Mouse (Mus musculus) gastrocnemius, postnatal 36 days (tissue): ENCODE data around the gene Gcnt2. TPM values are rescaled to one million over a fixed set of nuclear protein-coding genes. Genes with fewer than 3 reads are reported as not detected.
A peak's percentile ranks its signal among the peaks of the same experiment; 100 is the strongest.

Experiments used
- DNase-seq, 2 experiments: peaks; one replicate each; pipeline ENCODE4 v3.0.0; 2022
- intact Hi-C: fragments of 180-260 bp; cut with DNase I; formaldehyde crosslinking; loops from one replicate; pipeline ENCODE4 v1.15.1; 2025
- total RNA-seq, 2 experiments: library from RNA; stranded (reverse); gene quantifications; 2 replicates each; pipeline ENCODE4 v1.2.3; 2021

Gcnt2 gene
- total RNA-seq, 2 experiments from 2014 or later: 6.4 to 6.5 TPM

- intact Hi-C loops: no loop called here
- no peak for DNase-seq
Observed at GRCm38 (mm10) chr13:40899994-40900970, 40.7 kb downstream of the Gcnt2 start.

GRCm38 (mm10) chr13:40901263-40901662 lies 41.7 kb downstream of the Gcnt2 start:
- DNase-seq: no peak
- intact Hi-C loops: no loop called here

- intact Hi-C loops: no loop called here
- no peak for DNase-seq
Observed at GRCm38 (mm10) chr13:40901831-40902459, 42.4 kb downstream of the Gcnt2 start.

- DNase-seq: no peak
- intact Hi-C loops: no loop called here
Observed at GRCm38 (mm10) chr13:40904080-40904479, 44.5 kb downstream of the Gcnt2 start.

DNA sequence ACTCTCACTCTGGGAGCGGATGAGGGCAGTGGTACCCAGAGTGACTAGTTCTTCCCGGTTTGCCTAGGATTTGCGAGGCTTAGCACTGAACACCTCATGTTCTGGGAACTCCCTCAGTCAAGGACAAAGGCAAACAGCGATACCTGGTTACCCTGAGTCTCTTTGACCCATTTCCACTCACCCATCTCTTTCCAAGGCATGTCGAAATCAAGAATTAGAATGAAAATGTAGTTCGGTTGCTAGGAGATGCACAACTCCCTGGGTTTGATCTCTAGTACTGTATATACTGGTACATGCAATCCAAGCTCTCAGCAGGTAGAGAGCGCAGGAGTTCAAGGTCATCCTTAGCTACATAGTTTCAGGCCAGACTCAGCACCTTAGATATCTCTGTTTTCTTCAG lies 47.0 kb downstream of the Gcnt2 start:
- intact Hi-C loops: no loop called here
- DNase-seq: no peak

DNA sequence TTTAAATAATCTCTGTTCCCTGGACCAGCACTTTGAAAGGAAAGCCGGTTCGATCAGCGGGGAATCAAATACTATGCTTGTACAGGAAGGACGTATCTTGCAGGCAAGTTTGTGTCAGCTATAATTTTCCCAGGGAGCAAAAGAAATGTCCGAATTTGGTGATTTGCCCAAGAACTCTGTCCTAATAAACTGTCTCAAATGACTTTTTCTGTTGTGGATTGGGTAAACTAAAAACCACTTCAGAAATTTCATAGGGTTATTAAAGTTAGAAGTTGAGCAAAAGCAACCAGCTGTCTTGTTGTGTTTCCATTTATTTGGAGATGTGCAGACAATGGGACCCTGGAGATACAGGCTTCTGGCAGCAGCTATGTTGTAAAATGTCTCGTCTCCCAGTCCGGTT lies 47.7 kb downstream of the Gcnt2 start:
- no peak for DNase-seq

GRCm38 (mm10) chr13:40908044-40908443 lies 48.5 kb downstream of the Gcnt2 start:
- DNase-seq: no peak
- intact Hi-C loops: no loop called here

More for the DNA sequence above, 47.7 kb downstream of the Gcnt2 start:
- intact Hi-C loops: no loop called here

- no peak for DNase-seq
- intact Hi-C loops: no loop called here
Observed at GRCm38 (mm10) chr13:40909060-40909459, 49.5 kb downstream of the Gcnt2 start.

DNA sequence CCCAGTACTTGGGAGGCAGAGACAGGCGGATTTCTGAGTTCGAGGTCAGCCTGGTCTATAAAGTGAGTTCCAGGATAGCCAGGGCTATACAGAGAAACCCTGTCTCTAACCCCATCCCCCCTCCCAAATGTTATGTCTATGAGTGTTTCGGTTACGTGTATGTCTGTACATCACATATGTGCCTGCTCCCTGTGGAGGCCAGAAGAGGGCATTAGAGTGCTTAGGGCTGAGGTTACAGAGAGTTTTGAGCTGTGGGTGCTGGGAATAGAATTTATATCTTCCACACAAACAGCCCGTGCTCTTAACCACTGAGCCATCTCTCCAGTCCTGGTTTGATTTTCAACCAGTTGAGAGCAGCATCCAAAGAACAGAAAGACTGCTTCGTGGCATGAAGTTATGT lies 50.5 kb downstream of the Gcnt2 start:
- DNase-seq: no peak
- intact Hi-C loops: no loop called here

DNA sequence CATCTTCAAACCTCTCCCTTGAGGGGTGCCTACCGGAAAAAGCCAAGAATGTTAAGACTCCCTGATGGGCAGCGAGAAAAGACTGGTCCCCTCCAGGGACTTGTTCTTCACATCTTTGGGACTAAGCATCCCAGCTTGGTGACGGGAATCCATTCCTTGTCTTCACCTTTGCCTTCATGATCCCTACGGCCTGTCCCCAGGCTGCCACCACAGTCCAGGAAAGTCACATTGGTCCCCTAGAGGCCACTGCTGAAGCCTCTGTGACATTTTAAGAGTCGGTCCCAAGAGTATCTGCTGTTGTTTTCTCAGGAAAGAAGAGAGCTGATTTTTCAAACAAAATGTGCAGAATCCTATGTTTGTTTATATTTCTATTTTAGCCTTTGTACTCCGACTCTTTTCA lies 52.4 kb downstream of the Gcnt2 start:
- DNase-seq: no peak
- intact Hi-C loops: no loop called here

DNA sequence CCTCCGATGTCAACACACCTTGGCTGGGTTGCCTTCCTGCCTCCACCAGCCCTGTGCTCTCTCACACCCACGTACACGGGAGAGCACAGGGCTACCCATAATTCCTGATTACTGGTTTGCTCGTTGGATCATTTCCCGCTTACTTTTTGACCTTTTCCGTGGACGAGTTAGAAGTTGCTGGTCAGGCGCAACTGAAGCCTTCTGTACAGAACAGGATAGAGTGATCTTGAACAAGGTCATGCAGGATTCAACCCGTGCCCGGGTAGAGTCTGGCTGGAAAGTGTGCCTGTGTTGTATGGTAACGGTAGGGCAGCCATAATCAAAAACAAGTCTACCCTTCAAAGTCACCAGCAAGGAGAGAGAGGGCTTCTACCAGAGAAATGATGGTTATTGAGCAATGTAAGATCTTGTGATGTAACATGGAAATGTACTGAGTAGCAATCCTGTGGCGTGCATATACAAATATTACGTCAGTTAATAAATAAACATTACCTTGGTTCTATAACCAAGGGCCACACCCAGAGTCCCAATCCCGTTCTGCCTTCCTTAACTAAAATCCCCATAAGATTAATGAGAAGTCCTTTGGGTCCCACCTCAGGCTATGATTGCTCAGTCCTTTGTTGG lies 54.0 kb downstream of the Gcnt2 start:
- intact Hi-C loops: no loop called here
- no peak for DNase-seq

GRCm38 (mm10) chr13:40914053-40914585 lies 54.6 kb downstream of the Gcnt2 start:
- intact Hi-C loops: no loop called here
- no peak for DNase-seq

GRCm38 (mm10) chr13:40916321-40917160 lies 57.0 kb downstream of the Gcnt2 start:
- intact Hi-C loops: loop anchor here (5.0 kb wide), 1 partner anchor 61 kb away; no protein-coding TSS in a partner anchor
- DNase-seq: no peak

DNA sequence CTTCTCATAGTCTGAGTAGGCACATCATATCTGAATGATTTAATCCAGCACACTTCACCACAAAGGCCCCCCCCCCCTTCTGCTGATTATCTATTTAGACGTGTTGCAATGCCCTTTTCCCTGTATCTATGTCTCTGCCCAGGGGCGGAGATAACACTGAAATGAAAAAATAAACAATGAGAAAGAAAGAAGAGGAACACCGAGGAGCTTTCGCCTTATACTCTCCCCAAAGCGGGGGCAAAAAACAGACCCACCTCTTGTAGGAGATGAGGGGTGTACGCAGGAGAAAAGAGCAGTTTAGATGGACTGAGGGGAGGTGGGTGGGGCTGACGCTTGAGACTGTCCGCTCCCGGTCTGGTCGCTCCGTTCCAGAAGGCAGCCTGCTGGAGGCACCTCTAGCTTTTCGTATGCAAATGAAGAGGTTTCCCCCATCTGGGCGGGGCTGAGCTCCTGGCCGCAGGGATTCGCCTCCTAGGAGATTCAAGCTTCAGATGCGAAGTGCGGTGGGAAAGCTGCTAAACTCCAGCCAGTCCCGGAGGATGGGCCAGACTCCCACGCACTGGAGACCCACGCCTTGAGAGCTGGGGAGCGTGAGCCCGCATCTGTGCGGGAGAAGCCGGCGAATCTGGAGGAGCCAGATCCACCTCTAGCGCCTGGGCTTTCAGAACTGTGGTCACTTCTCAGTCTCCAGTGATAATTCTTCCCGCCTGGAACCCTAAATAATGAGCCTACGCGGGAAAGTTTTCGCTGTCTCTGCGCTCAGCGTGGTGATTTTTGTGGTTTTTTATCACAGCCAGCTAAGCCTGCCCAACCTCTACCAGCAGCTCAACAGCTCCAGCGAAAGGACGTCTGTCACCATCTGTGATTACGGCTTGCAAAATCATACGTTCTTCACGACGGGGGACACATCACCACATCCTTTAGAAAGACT lies 57.9 kb downstream of the Gcnt2 start:
- intact Hi-C loops: loop anchor here (5.0 kb wide), 1 partner anchor 60 kb away; no protein-coding TSS in a partner anchor
- peak; percentile 19 to 27 for DNase-seq

DNA sequence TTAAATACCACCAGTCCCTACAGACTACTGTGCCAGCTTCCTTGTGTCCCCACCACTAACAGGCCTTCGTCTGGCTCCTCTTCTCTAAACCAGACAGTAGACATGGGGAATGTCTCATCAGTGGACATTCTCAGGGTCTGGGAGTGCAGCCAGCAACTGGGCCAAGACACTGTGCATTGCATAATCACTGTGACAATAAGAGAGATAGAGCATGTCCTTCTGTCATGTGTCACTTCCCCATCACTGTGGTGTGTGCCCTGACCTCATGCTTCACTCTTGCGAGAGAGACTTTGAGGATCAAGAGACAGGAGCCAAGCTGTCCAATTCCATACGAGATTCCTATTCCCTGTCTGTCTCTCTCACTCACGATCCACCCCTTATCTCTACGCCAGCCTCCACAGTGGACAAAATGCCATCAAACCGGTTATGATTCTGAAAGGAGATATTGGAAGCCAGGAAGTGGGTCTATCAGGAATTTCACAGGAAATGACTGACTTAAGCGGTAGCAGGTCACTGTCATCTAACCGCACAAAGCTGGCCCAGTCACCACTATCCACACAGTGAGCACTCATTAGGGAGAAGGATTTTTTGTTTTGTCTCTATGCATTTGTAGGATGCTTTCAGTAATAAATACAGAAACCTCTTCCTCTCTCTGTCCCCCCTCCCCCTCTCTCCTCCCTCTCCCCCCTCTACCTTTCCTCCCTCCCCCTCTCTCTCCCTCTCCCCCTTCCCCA lies 61.9 kb downstream of the Gcnt2 start:
- intact Hi-C loops: no loop called here
- no peak for DNase-seq

GRCm38 (mm10) chr13:40922311-40922877 lies 62.8 kb downstream of the Gcnt2 start:
- DNase-seq: no peak
- intact Hi-C loops: no loop called here

- no peak for DNase-seq
- intact Hi-C loops: no loop called here
Observed at GRCm38 (mm10) chr13:40923756-40924315, 64.3 kb downstream of the Gcnt2 start.
